Mouse (Mus musculus): ENCODE data around the gene Sox11. TPM values are rescaled to one million over a fixed set of nuclear protein-coding genes. Genes with fewer than 3 reads are reported as not detected.

Gene Sox11
- 52.6 and 54.5 TPM in 2 replicates for polyA plus RNA-seq (2014; fragmentation: Nextera tagmentation; extraction: Ambion mirVana)

DNA sequence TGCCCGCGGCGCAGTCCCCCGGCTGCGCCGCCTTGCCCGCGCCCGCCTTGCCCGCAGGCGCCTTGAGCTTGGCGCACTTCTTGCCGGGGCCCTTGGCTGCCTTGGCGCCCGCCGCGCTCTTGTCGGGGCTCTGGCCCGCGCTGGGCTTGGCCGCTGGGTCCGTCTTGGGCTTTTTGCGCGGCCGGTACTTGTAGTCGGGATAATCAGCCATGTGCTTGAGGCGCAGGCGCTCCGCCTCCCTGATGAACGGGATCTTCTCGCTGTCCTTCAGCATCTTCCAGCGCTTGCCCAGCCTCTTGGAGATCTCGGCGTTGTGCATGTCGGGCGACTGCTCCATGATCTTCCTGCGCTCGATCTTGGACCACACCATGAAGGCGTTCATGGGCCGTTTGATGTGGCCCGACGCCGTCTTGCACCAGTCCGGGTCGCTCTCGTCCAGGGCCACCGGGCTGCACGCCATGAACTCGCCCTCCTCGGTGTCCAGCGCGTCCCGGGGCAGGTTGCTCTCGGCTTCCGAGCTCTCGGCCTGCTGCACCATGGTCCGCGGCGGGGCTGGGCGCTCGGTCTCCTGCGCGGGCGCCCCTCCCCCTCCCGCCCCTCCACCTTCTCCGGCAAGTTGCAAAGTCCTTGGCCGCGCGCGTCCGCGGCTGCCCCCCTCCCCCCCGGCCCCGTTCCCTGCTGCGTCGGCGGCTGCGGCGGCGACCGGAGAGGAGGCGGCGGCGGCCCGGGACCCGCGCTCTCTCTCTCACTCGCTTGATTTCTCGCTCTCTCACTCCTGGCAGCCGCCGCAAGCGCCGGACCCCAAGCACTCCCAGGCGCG, at the start of gene Sox11:
Gene Sox11, minus strand, starts transcription at position 704 of the 820 bp plus-strand sequence.
- peak within 1 kb of the TSS; percentile 89 for H3K4me3 ChIP-seq (ENCODE audit: low read depth, low read length)
- H3K27me3 ChIP-seq (ENCODE audit: insufficient read depth, low read length), result no peaks in the 10 kb centered on the region
- H3K9me3 ChIP-seq (ENCODE audit: low read depth, low read length), result no peaks in the 10 kb centered on the region
- peaks cover 3% of the 10 kb centered on the region; the same call in 1 of the 2 replicates for H3K4me1 ChIP-seq (ENCODE audit: insufficient read depth)
- TF ChIP-seq CTCF (IDR thresholded peaks at IDR 0.05; ENCODE audit: low read depth), result no peak
- DNase-seq, result peak; percentile 70
- peak within 1 kb of the TSS; percentile 96 for H3K27ac ChIP-seq (ENCODE audit: low read depth)
- no peaks in the 10 kb centered on the region for H3K36me3 ChIP-seq (ENCODE audit: insufficient read depth)
- under 1% methylated on average over 83 of the region's 95 CpGs for WGBS
- peak within 1 kb of the TSS; percentile 63 for H3K4me2 ChIP-seq
- ATAC-seq (ENCODE audit: insufficient read depth), result peak; percentile 47
- H3K9ac ChIP-seq, result peak within 1 kb of the TSS; percentile 89

DNA sequence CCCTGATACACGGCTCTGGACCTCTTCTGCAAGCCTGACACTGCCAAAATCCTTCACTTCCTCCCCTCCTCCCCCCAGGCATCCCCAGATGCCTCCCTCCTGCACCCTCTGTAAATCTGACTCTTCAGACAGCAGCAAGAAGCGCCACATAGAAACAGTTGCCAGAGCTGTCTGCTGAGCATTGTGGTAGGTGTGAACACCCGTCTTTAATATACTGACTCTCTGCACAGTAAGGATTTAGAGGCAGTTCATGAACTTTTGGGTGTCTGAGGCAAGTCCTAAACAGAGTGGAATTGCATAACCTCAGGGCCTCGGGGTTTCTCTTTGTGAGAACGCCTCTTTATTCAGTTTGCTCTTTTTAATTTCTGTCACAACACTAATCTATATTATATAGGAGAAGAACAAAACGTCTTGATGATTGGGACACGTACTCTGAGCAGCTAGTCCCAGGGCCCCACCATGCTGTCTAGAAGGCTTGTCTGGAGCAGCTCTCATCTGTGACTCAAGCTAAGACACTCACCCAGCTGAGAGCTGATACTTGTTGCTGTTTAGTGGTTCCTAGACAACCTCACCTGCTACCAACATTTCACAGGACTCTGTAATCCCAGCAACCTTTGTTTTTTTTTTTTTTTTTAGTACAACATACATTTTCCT, 49.4 kb upstream of the Sox11 start:
- peaks cover 11% of the 10 kb centered on the region; the same call in 1 of the 2 replicates for H3K4me1 ChIP-seq (ENCODE audit: insufficient read depth)
- 28% methylated on average over 7 of the region's 7 CpGs for WGBS
- no peak overlapping the region for H3K4me3 ChIP-seq (ENCODE audit: low read depth, low read length)
- H3K27ac ChIP-seq (ENCODE audit: low read depth), result peak overlapping the region; percentile 20; the same call in 1 of the 2 replicates
- no peak overlapping the region for H3K4me2 ChIP-seq
- H3K36me3 ChIP-seq (ENCODE audit: insufficient read depth), result no peaks in the 10 kb centered on the region
- ATAC-seq (ENCODE audit: insufficient read depth) (peak; percentile 71; the same call in 1 of the 2 replicates), DNase-seq (peak; percentile 57)
- no peaks in the 10 kb centered on the region for H3K9me3 ChIP-seq (ENCODE audit: low read depth, low read length)
- no peaks in the 10 kb centered on the region for H3K27me3 ChIP-seq (ENCODE audit: insufficient read depth, low read length)
- no peak for TF ChIP-seq CTCF (IDR thresholded peaks at IDR 0.05; ENCODE audit: low read depth)
- H3K9ac ChIP-seq, result no peak overlapping the region

DNA sequence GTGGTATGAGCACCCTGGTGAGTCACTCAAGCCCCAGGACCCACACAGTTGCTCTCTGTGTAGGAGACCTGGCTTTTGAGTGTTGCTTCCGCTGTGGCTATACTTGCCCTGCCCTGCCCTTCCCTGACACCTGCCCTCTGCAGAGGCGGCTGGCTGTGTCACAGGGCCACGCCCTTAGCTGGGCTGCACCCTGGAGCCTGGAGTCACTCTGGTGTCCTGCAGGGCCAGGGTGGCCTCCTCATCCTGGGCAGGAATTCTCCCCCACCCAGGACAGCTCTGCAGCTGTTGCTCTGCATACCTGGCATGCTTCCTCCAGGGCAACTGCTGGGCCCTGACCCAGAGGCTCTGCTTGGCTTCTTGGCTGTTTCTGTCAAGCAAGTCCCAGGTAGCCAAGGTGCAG, 48.1 kb upstream of the Sox11 start:
- ATAC-seq (ENCODE audit: insufficient read depth) (no peak), DNase-seq (no peak)
- H3K4me3 ChIP-seq (ENCODE audit: low read depth, low read length), result no peak overlapping the region
- H3K27ac ChIP-seq (ENCODE audit: low read depth), result no peak overlapping the region
- H3K9me3 ChIP-seq (ENCODE audit: low read depth, low read length), result no peaks in the 10 kb centered on the region
- no peak for TF ChIP-seq CTCF (IDR thresholded peaks at IDR 0.05; ENCODE audit: low read depth)
- H3K4me1 ChIP-seq (ENCODE audit: insufficient read depth), result peaks cover 11% of the 10 kb centered on the region; the same call in 1 of the 2 replicates
- no peak overlapping the region for H3K9ac ChIP-seq
- H3K36me3 ChIP-seq (ENCODE audit: insufficient read depth), result no peaks in the 10 kb centered on the region
- H3K27me3 ChIP-seq (ENCODE audit: insufficient read depth, low read length), result no peaks in the 10 kb centered on the region
- WGBS, result 57% methylated on average over 3 of the region's 3 CpGs
- no peak overlapping the region for H3K4me2 ChIP-seq

DNA sequence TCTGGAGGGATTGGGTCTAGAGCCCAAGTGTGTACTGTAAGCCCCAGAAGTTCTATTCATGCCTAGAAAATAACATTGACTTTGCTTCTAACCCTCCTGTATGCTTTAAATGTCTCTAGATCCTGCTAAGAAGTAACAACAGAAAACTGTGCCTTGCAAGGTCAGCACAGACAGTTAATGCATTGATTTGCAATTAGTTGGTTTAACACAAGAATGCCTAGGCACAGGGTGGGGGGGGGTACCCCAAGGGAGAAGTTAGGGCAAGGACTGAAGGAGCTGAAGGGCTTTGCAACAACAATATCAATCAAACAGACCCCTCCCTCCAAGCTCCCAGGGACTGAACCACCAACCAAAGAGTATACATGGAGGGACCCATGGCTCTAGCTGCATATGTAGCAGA, 47.1 kb upstream of the Sox11 start:
- Histone ChIP-seq H3K36me3 (ENCODE audit: insufficient read depth) (no peaks in the 10 kb centered on the region), H3K9ac (no peak overlapping the region), H3K27me3 (ENCODE audit: insufficient read depth, low read length) (no peaks in the 10 kb centered on the region), H3K4me3 (ENCODE audit: low read depth, low read length) (no peak overlapping the region), H3K27ac (ENCODE audit: low read depth) (no peak overlapping the region), H3K4me2 (no peak overlapping the region), H3K9me3 (ENCODE audit: low read depth, low read length) (no peaks in the 10 kb centered on the region), H3K4me1 (ENCODE audit: insufficient read depth) (peaks cover 11% of the 10 kb centered on the region; the same call in 1 of the 2 replicates)
- ATAC-seq (ENCODE audit: insufficient read depth) (no peak), DNase-seq (no peak)
- no peak for TF ChIP-seq CTCF (IDR thresholded peaks at IDR 0.05; ENCODE audit: low read depth)

DNA sequence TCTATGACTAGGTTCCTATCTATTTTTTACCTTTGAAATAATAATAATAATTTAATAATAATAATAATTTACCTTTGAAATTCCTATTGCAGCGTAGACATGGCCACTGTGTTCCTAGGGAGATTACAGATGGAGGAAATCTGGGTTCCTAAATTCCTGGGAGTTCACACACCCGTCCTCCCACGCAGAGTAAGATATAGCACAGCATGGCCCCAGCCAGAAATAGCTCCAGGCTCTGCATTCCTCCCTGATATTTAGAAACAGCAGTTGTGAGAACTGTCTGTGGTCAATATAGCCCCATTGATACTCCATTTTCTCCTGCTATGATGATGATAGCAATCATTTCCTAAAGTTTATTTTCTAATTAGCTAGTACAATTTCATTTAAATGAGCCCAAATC, 30.1 kb upstream of the Sox11 start:
- Histone ChIP-seq H3K36me3 (ENCODE audit: insufficient read depth) (no peaks in the 10 kb centered on the region), H3K4me1 (ENCODE audit: insufficient read depth) (no peaks in the 10 kb centered on the region), H3K9ac (no peak overlapping the region), H3K27ac (ENCODE audit: low read depth) (no peak overlapping the region), H3K9me3 (ENCODE audit: low read depth, low read length) (no peaks in the 10 kb centered on the region), H3K27me3 (ENCODE audit: insufficient read depth, low read length) (no peaks in the 10 kb centered on the region), H3K4me2 (no peak overlapping the region), H3K4me3 (ENCODE audit: low read depth, low read length) (no peak overlapping the region)
- 74% methylated on average over 3 of the region's 3 CpGs for WGBS
- ATAC-seq (ENCODE audit: insufficient read depth) (no peak), DNase-seq (no peak)
- no peak for TF ChIP-seq CTCF (IDR thresholded peaks at IDR 0.05; ENCODE audit: low read depth)

DNA sequence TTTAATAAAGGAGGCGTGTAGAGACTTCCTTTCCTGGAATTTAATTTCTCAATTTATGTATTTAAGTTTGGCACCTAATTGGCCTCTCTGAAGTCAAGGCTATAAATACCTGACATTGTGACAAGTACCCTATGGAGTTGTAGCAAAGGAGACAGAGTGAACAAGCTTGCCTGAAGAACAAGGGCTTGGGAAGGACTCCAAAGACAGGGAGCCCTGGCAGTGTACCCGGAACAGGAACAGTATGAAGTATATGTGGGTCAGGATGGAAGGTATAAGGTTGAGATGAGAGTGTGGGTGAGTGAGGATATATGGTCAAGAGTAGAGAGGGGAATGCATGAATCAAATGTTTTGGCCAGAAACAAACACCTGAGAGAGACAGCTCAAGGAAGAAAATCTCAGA, 28.4 kb upstream of the Sox11 start:
- Histone ChIP-seq H3K9ac (no peak overlapping the region), H3K4me3 (ENCODE audit: low read depth, low read length) (no peak overlapping the region), H3K4me1 (ENCODE audit: insufficient read depth) (no peaks in the 10 kb centered on the region), H3K27me3 (ENCODE audit: insufficient read depth, low read length) (no peaks in the 10 kb centered on the region), H3K36me3 (ENCODE audit: insufficient read depth) (no peaks in the 10 kb centered on the region), H3K27ac (ENCODE audit: low read depth) (no peak overlapping the region), H3K9me3 (ENCODE audit: low read depth, low read length) (no peaks in the 10 kb centered on the region), H3K4me2 (no peak overlapping the region)
- DNase-seq (no peak), ATAC-seq (ENCODE audit: insufficient read depth) (no peak)
- whole genome bisulfite sequencing, result 56% methylated on average over 2 of the region's 2 CpGs
- no peak for TF ChIP-seq CTCF (IDR thresholded peaks at IDR 0.05; ENCODE audit: low read depth)

DNA sequence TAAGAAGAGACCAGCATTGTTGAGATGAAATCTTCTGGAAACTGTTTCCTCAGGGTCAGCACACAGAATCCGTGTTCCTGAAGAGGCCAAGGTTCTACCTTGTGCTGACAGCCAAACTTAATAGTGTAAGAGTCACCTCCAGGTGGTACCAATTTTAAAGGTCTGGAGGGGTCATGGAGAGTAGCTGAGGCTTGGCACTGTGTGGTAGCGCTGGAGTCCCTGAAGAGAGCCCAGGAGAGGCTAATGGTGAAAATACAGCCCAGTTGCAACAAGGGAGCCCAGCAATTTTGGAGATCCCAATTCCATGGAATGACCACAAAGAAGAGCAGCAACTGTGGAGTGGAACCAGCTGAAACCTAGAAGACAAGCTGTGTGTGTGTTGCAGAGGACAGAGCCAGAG, 25.1 kb upstream of the Sox11 start:
- DNase-seq (no peak), ATAC-seq (ENCODE audit: insufficient read depth) (no peak)
- no peaks in the 10 kb centered on the region for H3K9me3 ChIP-seq (ENCODE audit: low read depth, low read length)
- no peak overlapping the region for H3K27ac ChIP-seq (ENCODE audit: low read depth)
- no peaks in the 10 kb centered on the region for H3K4me1 ChIP-seq (ENCODE audit: insufficient read depth)
- TF ChIP-seq CTCF (IDR thresholded peaks at IDR 0.05; ENCODE audit: low read depth), result no peak
- H3K36me3 ChIP-seq (ENCODE audit: insufficient read depth), result no peaks in the 10 kb centered on the region
- no peak overlapping the region for H3K9ac ChIP-seq
- no peak overlapping the region for H3K4me3 ChIP-seq (ENCODE audit: low read depth, low read length)
- 82% methylated on average over 2 of the region's 2 CpGs for WGBS
- no peaks in the 10 kb centered on the region for H3K27me3 ChIP-seq (ENCODE audit: insufficient read depth, low read length)
- no peak overlapping the region for H3K4me2 ChIP-seq

Data from lung, embryonic 14.5 days (tissue).